Mouse (Mus musculus) Muller cell, postnatal 12 days (primary cell): ENCODE results near the gene Ntm.

Source experiments
- DNase-seq: peaks from one replicate; pipeline ENCODE4 v3.0.0-alpha.2; 2015; ENCODE audit errors: inconsistent ontology term

Gene Ntm

DNA sequence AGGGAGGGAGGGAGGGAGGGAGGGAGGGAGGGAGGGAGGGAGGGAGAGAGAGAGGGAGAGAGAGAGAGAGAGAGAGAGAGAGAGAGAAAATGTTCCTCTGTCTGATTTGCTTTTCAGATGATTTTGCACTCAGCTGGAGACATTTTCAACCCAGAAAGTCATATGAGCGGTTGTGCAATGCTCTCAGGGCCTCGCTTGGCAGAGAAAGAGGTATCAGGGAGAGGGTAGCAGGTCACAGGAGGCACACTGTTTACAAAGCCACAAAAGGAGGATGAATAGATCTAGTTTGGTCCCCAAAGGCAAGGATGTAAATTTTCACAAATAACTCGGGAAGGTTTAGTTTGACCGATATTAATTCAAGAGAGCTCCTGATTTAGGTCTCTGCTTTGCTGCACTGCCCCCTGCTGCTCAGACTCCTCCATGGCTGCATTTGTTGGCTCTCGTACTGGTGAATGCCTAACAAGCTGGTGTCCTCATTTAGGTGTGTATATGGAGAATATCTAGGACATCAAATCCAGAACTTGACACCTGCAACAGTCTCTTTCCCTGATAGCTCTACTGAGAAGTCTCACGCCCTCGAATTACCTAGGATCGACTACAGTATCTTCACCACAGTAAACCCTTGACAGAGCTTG, 377.1 kb downstream of the Ntm start:
- DNase-seq, result peak; percentile 12

DNA sequence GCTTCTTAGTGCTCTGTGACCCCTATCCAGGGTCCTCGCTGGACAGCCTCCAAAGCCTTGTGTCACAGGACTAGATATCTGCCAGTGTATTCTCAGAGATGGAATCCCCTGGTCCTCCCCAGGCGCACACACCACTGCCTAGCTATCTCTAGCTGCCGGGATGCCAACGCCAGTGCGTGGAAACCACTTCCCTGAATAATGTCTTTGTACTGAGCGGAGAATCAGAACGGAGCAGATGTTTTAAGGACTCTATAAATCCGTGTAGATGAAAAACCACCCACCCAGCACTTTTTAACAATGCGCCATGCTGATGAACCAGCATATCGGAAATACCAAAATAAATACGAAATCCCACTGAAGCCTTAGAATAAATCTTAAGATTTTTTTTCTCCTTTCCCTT, 384.7 kb downstream of the Ntm start:
- DNase-seq, result no peak

DNA sequence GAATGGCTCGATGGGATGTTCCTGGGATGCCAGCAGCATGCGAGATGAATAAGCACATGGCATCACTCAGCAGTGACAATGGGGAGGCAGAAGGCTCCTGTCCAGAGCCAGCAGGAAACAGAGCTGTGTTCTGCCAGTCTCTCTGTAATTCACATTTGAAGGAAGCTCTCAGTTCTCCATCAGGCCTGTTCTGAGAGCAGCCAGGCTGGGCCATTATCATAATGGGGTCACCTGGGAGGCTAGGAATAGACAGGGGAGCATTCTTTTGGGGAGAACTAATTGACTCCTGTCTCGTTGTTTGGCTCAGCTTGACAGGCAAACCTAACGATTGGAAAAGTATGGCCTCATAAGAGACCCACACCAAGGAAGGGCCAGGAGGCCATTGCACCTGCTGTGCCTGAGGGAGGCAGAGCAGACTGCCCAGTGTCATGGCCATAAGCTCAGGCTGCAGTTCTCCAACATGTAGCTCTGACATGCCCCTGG, 386.8 kb downstream of the Ntm start:
- DNase-seq, result no peak

GRCm38 (mm10) chr9:29574548-29574947, 388.4 kb downstream of the Ntm start:
- DNase-seq, result no peak

GRCm38 (mm10) chr9:29568571-29568970, 394.4 kb downstream of the Ntm start:
- no peak for DNase-seq

DNA sequence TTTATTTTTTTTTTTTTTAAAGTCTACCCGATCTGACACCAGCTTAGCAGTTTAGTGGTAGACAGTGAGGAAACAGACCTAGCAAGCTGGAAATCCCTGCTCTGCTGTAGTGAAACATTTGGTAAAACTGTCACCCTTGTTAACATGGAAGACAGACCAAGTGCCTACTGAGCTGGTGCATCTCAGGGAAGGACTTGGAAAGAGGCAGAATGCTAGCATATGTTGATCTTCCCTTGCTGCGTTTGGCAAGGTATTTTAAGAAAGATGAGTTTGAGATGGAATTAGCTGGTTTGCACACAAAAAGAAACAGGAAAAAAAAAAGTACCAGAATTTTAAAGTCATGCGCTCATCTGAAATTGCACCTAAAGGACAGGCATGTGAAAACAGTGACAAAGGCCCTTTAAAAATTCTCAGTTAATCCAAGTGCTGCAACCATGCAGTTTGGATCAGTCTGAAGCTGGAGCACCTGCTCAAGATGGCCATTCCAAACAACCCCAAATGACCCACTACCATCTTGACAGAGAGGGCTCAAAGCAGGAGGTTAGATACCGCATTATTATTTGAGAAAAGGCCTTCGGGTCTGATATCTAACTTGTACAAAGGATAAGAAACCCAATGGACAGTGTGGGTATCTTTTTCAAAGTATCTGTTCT, 400.4 kb downstream of the Ntm start:
- no peak for DNase-seq

DNA sequence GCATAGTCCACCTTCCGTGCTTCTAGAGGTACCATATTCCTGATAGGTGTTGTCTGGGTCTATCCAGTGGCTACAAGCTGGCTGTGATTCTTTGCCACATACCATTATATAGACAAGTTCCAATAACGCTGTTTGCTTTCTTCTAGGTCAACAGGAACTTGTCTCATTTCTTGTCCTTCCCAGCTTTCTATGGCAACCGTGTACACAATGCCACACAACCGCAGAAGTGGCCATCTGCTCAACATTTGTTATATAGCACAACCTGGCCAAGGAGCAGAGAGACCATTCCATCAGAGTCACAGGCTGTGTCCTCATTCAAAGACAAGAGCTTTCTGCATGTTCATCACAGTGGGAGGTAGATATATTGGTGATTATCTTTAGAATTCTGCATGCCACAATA, 404.0 kb downstream of the Ntm start:
- DNase-seq, result no peak

- DNase-seq, result no peak
Observed at GRCm38 (mm10) chr9:29550582-29550981, 412.4 kb downstream of the Ntm start.

- no peak for DNase-seq
Observed at GRCm38 (mm10) chr9:29550107-29550506, 412.8 kb downstream of the Ntm start.

- DNase-seq, result no peak
Observed at GRCm38 (mm10) chr9:29536415-29536814, 426.5 kb downstream of the Ntm start.

DNA sequence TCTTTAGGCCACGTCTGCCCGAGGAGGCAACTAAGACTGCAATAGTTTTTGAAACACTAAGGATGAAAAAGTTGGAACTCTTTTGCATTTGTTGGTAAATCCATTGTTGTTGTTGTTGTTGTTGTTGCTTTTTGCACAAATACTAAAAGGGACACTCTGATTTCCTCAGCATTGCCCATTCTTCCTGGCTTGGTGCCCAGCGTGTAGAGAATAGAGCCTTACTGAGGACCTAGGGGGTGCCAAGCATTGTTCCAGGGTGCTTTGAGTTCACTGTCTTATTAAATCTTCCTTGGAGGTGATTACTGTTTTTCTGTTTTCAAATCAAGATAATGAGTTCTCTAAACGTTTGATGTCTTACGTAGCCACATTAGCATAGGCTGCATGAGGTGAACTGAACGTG, 428.2 kb downstream of the Ntm start:
- no peak for DNase-seq

DNA sequence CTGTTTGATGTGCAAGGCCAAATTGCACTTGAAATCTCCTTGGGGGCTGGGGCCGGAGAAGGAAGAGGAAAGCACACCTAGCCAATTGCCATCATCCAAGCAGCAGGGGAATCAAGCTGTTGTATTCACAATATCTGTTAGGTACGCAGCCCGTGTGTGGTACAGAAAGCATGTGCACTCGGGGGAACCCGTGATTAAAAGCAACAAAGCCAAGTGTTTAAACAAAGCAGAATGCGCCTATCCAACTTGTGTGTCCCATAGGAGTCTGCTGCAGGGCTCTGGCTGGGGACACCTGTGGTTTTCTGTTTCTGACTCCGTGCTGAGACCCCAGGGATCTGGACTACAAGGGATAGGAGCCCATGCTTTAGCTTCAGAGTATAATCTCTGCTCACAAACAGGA, 428.6 kb downstream of the Ntm start:
- no peak for DNase-seq

DNA sequence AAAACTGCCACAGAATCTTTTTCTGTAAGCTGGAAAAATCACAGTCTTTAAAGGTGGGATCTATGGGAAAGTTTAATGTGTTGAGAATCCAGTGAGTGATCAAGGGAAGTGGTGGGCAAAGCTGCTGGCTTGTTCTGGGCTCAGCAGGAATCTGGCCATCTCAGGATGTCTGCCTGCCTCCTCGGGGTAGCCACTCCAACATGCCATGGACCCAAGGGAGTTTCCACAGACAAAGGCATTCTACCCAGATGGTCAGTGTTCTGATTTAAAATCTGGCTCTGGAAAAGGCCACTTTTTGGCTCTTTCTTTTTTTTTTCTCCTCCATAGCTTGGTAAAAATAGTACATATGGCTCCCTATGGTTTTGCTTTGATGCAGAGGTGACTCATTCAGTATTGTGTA, 429.4 kb downstream of the Ntm start:
- no peak for DNase-seq

- no peak for DNase-seq
Observed at GRCm38 (mm10) chr9:29531147-29531917, 431.6 kb downstream of the Ntm start.

GRCm38 (mm10) chr9:29524109-29524508, 438.8 kb downstream of the Ntm start:
- no peak for DNase-seq

DNA sequence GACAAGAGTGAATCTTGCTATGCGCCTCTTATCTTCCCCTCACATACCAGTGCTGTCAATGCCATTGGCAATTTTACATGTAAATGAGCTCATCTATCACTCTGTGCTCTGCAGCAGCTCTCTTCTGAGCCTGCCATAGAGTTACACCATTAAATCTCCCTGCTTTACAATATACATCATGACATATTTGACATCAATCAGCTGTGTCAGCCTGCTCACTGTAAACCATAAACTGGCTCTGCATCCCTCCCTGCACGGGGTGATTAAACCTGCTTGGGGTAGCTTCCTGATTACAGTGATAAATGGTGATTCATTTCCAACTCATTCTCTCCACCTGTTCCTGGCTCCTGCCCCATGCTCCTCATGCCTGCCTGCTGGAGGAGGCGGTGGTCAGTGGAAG, 439.7 kb downstream of the Ntm start:
- DNase-seq, result no peak

DNA sequence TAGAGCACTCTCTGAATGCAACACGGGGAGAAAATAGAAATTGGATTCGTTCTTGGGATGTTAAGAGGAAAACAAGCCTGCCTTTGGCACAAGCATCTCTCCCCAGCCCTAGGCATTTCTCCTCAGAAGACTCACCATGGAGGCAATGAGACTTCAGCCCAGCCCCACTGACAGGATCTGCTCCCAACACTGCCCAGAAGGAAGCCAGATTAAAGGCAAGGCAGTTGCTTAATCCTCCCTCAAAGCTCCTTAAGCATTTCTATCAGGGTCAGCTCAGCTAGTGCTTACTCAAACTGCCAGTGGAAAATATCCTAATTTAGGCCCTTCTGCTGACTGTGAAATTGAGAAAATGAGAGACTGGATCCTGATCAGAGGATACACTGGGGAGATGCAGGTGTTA, 443.8 kb downstream of the Ntm start:
- no peak for DNase-seq

DNA sequence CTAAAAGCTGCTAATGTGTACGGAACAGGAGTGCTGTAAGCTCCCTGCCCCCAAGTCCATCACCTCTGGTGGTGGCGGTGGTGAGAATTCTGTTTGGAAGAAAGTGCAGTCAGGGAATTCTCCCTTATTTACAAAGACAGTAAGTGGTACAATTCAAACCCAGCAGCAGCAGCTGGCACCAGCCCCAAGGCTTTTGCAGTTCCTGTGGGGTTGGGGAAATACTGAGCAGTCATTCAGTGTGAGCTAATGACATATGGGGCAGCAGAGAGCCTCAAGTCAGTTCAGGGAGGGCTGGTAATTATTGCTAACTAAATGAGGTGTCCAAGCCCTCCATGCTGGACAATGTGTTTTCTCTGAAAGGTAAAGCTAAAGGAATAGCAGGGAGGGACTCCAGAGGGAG, 446.3 kb downstream of the Ntm start:
- DNase-seq, result no peak

GRCm38 (mm10) chr9:29514588-29515356, 448.2 kb downstream of the Ntm start:
- peak; percentile 66 for DNase-seq

DNA sequence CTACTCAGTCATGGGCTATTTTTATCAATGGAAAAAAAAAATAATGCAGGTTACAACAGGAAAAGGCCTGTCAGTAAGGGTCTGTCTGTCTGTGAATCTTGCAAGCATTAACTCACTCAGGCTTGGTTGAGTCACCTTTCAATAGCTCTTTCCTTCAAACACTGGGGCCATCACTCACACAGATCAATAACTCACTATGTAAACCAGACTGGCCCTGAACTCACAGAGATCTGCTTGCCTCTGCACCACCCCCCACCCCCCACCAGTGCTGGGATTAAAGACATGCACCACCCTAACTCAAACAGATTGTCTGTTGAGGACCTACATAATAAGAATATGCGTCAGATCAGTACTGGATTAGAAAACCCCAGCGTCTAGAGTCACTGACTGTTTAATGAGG, 466.9 kb downstream of the Ntm start:
- no peak for DNase-seq

GRCm38 (mm10) chr9:29482272-29482671, 480.7 kb downstream of the Ntm start:
- no peak for DNase-seq

DNA sequence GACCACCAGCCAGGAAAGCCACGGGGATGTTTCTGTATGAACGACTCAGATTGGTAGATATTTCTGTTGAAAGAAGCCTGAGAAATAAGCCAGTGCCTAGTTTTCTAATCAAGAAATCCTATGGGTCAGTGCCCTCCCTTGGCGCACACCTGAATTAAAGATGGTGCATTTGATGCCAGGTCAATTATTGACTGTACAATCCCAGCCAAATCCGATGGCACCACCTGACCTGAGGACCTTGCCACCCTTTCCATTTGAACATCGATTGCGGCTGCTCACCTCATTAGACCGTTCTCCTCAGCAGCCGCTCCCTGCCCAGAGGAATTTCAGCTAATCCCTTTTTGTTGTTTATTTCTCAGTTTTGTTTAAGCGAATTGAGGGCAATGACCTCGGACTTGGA, 483.9 kb downstream of the Ntm start:
- no peak for DNase-seq
